Mouse (Mus musculus): ENCODE results near the gene Pon1.

DNA sequence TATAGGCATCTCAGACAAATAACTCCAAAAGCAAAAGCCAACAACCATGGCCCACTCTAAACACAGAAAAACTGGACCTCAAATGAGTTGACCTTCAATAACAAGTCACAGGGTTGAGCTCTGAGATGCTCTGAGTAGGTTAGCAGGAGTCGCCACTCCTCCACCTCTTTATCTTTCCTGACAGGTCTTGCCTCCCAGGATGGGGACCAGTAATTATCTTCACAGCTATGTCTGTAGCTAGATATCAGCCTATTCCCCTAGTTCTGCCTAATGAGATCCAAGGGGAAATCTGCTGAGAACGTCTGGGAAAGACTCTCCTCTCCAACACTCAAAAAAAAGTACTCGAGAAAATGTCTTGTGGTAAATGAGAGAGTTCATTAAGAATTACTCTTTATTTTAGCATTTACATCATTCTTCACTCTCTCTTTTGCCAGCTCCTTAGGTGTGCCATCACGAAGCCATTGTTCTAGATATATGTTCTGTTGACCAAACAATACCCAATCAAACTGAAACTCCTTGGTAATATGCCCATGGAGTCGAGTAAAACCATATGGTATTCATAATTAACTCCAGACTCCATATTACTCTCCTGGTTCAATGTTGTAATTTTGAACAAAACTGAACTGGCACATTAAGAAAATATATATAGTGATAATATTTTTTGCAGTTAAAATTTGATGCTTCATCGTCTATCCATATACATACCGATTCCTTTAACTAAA, 7.4 kb downstream of the Pon1 start:
- TF ChIP-seq POLR2A (IDR thresholded peaks at IDR 0.05; ENCODE audit: insufficient read depth, low read depth, low read length): no peak
- TF ChIP-seq CTCF (IDR thresholded peaks at IDR 0.05; ENCODE audit: insufficient read depth, low read depth, low read length): no peak
